Mouse (Mus musculus): ENCODE data around the gene Rab3il1.

Gene Rab3il1

GRCm38 (mm10) chr19:9982852-9983542 is 18.5 kb upstream of the Rab3il1 start:
- peak in 1 of 2 experiments; percentile 41 for DNase-seq (ENCODE audit: low spot score in 2 of 2)

- no peak for DNase-seq (ENCODE audit: low spot score in 2 of 2)
Observed at GRCm38 (mm10) chr19:9984111-9985055, 17.1 kb upstream of the Rab3il1 start.

- no peak for DNase-seq (ENCODE audit: low spot score in 2 of 2)
Observed at GRCm38 (mm10) chr19:9985190-9985899, 16.1 kb upstream of the Rab3il1 start.

- no peak for DNase-seq (ENCODE audit: low spot score in 2 of 2)
Observed at GRCm38 (mm10) chr19:9985900-9986421, 15.5 kb upstream of the Rab3il1 start.

GRCm38 (mm10) chr19:9987192-9987591 is 14.3 kb upstream of the Rab3il1 start:
- DNase-seq (ENCODE audit: low spot score in 2 of 2), result no peak

GRCm38 (mm10) chr19:9987593-9987992 is 13.9 kb upstream of the Rab3il1 start:
- no peak for DNase-seq (ENCODE audit: low spot score in 2 of 2)

- no peak for DNase-seq (ENCODE audit: low spot score in 2 of 2)
Observed at GRCm38 (mm10) chr19:9989171-9989883, 12.1 kb upstream of the Rab3il1 start.

- DNase-seq (ENCODE audit: low spot score in 2 of 2), result no peak
Observed at GRCm38 (mm10) chr19:9989884-9990256, 11.6 kb upstream of the Rab3il1 start.

GRCm38 (mm10) chr19:9991304-9991703 is 10.2 kb upstream of the Rab3il1 start:
- peak; percentile 70 to 78 for DNase-seq (ENCODE audit: low spot score in 2 of 2)

- DNase-seq (ENCODE audit: low spot score in 2 of 2), result peak in 1 of 2 experiments; percentile 10
Observed at GRCm38 (mm10) chr19:9992011-9992958, 9.2 kb upstream of the Rab3il1 start.

- peak; percentile 89 to 92 for DNase-seq (ENCODE audit: low spot score in 2 of 2)
Observed at GRCm38 (mm10) chr19:9993036-9993656, 8.3 kb upstream of the Rab3il1 start.

- no peak for DNase-seq (ENCODE audit: low spot score in 2 of 2)
Observed at GRCm38 (mm10) chr19:9997204-9998062, 4.0 kb upstream of the Rab3il1 start.

GRCm38 (mm10) chr19:9998063-9998416 is 3.4 kb upstream of the Rab3il1 start:
- DNase-seq (ENCODE audit: low spot score in 2 of 2), result no peak

- DNase-seq (ENCODE audit: low spot score in 2 of 2), result no peak
Observed at GRCm38 (mm10) chr19:9998736-9999486, 2.6 kb upstream of the Rab3il1 start.

GRCm38 (mm10) chr19:10000330-10000729 is 1.1 kb upstream of the Rab3il1 start:
- DNase-seq (ENCODE audit: low spot score in 2 of 2), result peak in 1 of 2 experiments; percentile 28

GRCm38 (mm10) chr19:10003696-10004095 is 2.2 kb downstream of the Rab3il1 start:
- no peak for DNase-seq (ENCODE audit: low spot score in 2 of 2)

GRCm38 (mm10) chr19:10011408-10011807 is 9.9 kb downstream of the Rab3il1 start:
- DNase-seq (ENCODE audit: low spot score in 2 of 2), result no peak

GRCm38 (mm10) chr19:10012827-10013278 is 11.4 kb downstream of the Rab3il1 start:
- no peak for DNase-seq (ENCODE audit: low spot score in 2 of 2)
